Mouse (Mus musculus) kidney, postnatal 4 days (tissue): ENCODE measurements at regions not wholly inside any gene's neighbourhood (a gene's known extent, or its start where the extent isn't known, plus 50 kb on each side); places are given as distances from the start of the nearest gene placed in this dataset.

Experiments used
- DNase-seq, 2 experiments: peaks; one replicate each; pipeline ENCODE4 v3.0.0; 2021; ENCODE audit warnings: mixed read lengths in 2 of 2

GRCm38 (mm10) chr6:33117877-33118276 lies 57.8 kb upstream of the Chchd3 start:
- no peak for DNase-seq

- no peak for DNase-seq
Measured at GRCm38 (mm10) chr6:33120581-33120980, 60.5 kb upstream of the Chchd3 start.

GRCm38 (mm10) chr6:33126574-33126973 lies 66.5 kb upstream of the Chchd3 start:
- DNase-seq: peak; percentile 94

GRCm38 (mm10) chr6:33136906-33137305 lies 76.8 kb upstream of the Chchd3 start:
- no peak for DNase-seq

GRCm38 (mm10) chr6:33137823-33138222 lies 77.8 kb upstream of the Chchd3 start:
- peak; percentile 72 to 73 for DNase-seq

- no peak for DNase-seq
Measured at GRCm38 (mm10) chr6:33166479-33166878, 82.4 kb upstream of the Exoc4 start.

- DNase-seq: no peak
Measured at GRCm38 (mm10) chr6:33173606-33174005, 75.3 kb upstream of the Exoc4 start.

- peak; percentile 4 to 15 for DNase-seq
Measured at GRCm38 (mm10) chr6:33174616-33175015, 74.3 kb upstream of the Exoc4 start.

- peak in 1 of 2 experiments; percentile 6 for DNase-seq
Measured at GRCm38 (mm10) chr6:33189521-33190246, 59.2 kb upstream of the Exoc4 start.

GRCm38 (mm10) chr6:33193823-33194222 lies 55.1 kb upstream of the Exoc4 start:
- no peak for DNase-seq
